Mouse (Mus musculus) heart, adult 11 months (tissue): ENCODE data around the gene Mybpc1.

ENCODE experiments used
- DNase-seq: peaks from one replicate; pipeline ENCODE4 v3.0.0; 2022

Mybpc1 gene

GRCm38 (mm10) chr10:88604943-88605342, at the start of gene Mybpc1:
Mybpc1 (minus strand) TSS chr10:88605152.
- no peak for DNase-seq

GRCm38 (mm10) chr10:88645448-88645847, 40.5 kb upstream of the Mybpc1 start:
- DNase-seq, result peak; percentile 95

GRCm38 (mm10) chr10:88631330-88631953, 26.5 kb upstream of the Mybpc1 start:
- peak; percentile 74 for DNase-seq

- peak; percentile 84 for DNase-seq
These were observed 25.8 kb upstream of the Mybpc1 start for GRCm38 (mm10) chr10:88630663-88631329.

GRCm38 (mm10) chr10:88627052-88627451, 22.1 kb upstream of the Mybpc1 start:
- no peak for DNase-seq

- no peak for DNase-seq
These were observed 21.2 kb upstream of the Mybpc1 start for GRCm38 (mm10) chr10:88626176-88626575.

GRCm38 (mm10) chr10:88624300-88624699, 19.3 kb upstream of the Mybpc1 start:
- DNase-seq, result peak; percentile 68

- peak; percentile 95 for DNase-seq
These were observed 17.7 kb upstream of the Mybpc1 start for GRCm38 (mm10) chr10:88622624-88623023.

GRCm38 (mm10) chr10:88620809-88621208, 15.9 kb upstream of the Mybpc1 start:
- DNase-seq, result peak; percentile 69

- DNase-seq, result no peak
These were observed 8.1 kb upstream of the Mybpc1 start for GRCm38 (mm10) chr10:88613051-88613450.

GRCm38 (mm10) chr10:88606686-88607085, 1.7 kb upstream of the Mybpc1 start:
- no peak for DNase-seq

GRCm38 (mm10) chr10:88606065-88606464, 1.1 kb upstream of the Mybpc1 start:
- no peak for DNase-seq

GRCm38 (mm10) chr10:88603773-88604172, 1.2 kb downstream of the Mybpc1 start:
- DNase-seq, result no peak

- no peak for DNase-seq
These were observed 1.7 kb downstream of the Mybpc1 start for GRCm38 (mm10) chr10:88603256-88603655.

GRCm38 (mm10) chr10:88600591-88600990, 4.4 kb downstream of the Mybpc1 start:
- no peak for DNase-seq

GRCm38 (mm10) chr10:88592316-88592715, 12.6 kb downstream of the Mybpc1 start:
- no peak for DNase-seq

GRCm38 (mm10) chr10:88591042-88591441, 13.9 kb downstream of the Mybpc1 start:
- DNase-seq, result peak; percentile 90

- DNase-seq, result no peak
These were observed 20.5 kb downstream of the Mybpc1 start for GRCm38 (mm10) chr10:88584469-88584868.

GRCm38 (mm10) chr10:88580786-88581185, 24.2 kb downstream of the Mybpc1 start:
- DNase-seq, result no peak

- DNase-seq, result peak; percentile 43
These were observed 26.3 kb downstream of the Mybpc1 start for GRCm38 (mm10) chr10:88578651-88579050.

GRCm38 (mm10) chr10:88574115-88574635, 30.8 kb downstream of the Mybpc1 start:
- no peak for DNase-seq

- DNase-seq, result no peak
These were observed 32.8 kb downstream of the Mybpc1 start for GRCm38 (mm10) chr10:88572123-88572522.

GRCm38 (mm10) chr10:88557046-88557445, 47.9 kb downstream of the Mybpc1 start:
- DNase-seq, result no peak

- no peak for DNase-seq
These were observed 52.2 kb downstream of the Mybpc1 start for GRCm38 (mm10) chr10:88552738-88553137.
